Mouse (Mus musculus) heart, postnatal 0 days (tissue): ENCODE results near the gene Ahnak.

Experiments
- CTCF ChIP-seq: IDR thresholded peaks from 2 replicates; pipeline ENCODE4 v1.5.1; 2016; ENCODE audit warnings: antibody characterized with exemption, control low read depth, low read depth
- EP300 ChIP-seq: IDR thresholded peaks from 2 replicates; pipeline ENCODE4 v1.6.1; 2016; ENCODE audit warnings: antibody characterized with exemption, low read depth

- no peak for TF ChIP-seq CTCF
- no peak for TF ChIP-seq EP300
Observed at GRCm38 (mm10) chr19:8942276-8942964, 46.7 kb upstream of the Ahnak start.
